Mouse (Mus musculus): ENCODE data around the gene Mast3.
A peak's percentile ranks its signal among the peaks of the same experiment; 100 is the strongest.

- TF ChIP-seq CTCF (IDR thresholded peaks at IDR 0.05; ENCODE audit: extremely low read depth, insufficient read depth, low read length) (no peak), POLR2A (IDR thresholded peaks at IDR 0.05; ENCODE audit: extremely low read depth, insufficient read depth, low read length) (peak; percentile 82)
Observed at GRCm38 (mm10) chr8:70804481-70805206, at the start of gene Mast3.

All from cortical plate, adult 2 months (tissue).